Comparison of ENCODE assay signal across 8 mouse cellular contexts in the genomic region with DNA sequence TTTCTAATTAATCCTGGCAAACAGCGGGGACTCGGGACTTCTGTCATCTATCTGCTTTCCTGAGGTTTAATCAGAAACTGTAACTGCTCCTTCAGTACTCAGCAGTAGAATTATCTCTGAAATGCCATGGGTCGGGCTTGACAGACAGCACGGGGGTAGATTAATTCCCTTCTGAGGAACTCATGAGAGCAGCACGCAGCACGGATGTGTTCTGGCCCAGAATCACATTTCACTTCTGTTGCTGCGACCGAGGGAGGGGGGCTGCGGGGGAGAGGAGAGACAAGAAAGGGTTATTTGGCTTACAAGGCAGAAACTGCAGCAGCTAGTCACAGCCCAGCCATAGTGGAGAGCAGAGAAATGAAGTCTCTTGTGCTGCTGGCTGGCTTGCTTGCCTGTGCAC. TPM values are rescaled to one million over a fixed set of nuclear protein-coding genes. Genes with fewer than 3 reads are reported as not detected.
DNase-seq lines count a peak whose midpoint lies in the region; ATAC-seq lines count a peak whose summit lies in the region.

No protein-coding gene starts in this region.

- no peaks in the 10 kb centered on the region for H3K36me3 ChIP-seq in kidney, embryonic 14.5 days (ENCODE audit: control insufficient read depth, insufficient read depth, low read length)
- no peaks in the 10 kb centered on the region for H3K36me3 ChIP-seq in forebrain, embryonic 12.5 days (replicated peaks)
- no peaks in the 10 kb centered on the region for H3K36me3 ChIP-seq in midbrain, embryonic 14.5 days (ENCODE audit: control insufficient read depth, insufficient read depth, low read length)

- H3K9me3 ChIP-seq in kidney, embryonic 14.5 days (ENCODE audit: control insufficient read depth, low read length), result no peaks in the 10 kb centered on the region
- H3K9me3 ChIP-seq in forebrain, embryonic 12.5 days, result no peaks in the 10 kb centered on the region
- no peaks in the 10 kb centered on the region for H3K9me3 ChIP-seq in midbrain, embryonic 14.5 days (ENCODE audit: control insufficient read depth, low read length)

- no peaks in the 10 kb centered on the region for H3K27me3 ChIP-seq in kidney, embryonic 14.5 days (ENCODE audit: control insufficient read depth, insufficient read depth, low read length)
- H3K27me3 ChIP-seq in forebrain, embryonic 12.5 days, result no peaks in the 10 kb centered on the region
- no peaks in the 10 kb centered on the region for H3K27me3 ChIP-seq in midbrain, embryonic 14.5 days (ENCODE audit: control insufficient read depth, insufficient read depth, low read length)

- H3K4me3 ChIP-seq in kidney, embryonic 14.5 days (ENCODE audit: low read length), result no peak overlapping the region
- H3K4me3 ChIP-seq in forebrain, embryonic 12.5 days (replicated peaks), result no peak overlapping the region
- no peak overlapping the region for H3K4me3 ChIP-seq in midbrain, embryonic 14.5 days (replicated peaks; ENCODE audit: low read depth, low read length)

- 0 out of 2 replicates have a peak, but pooled peaks cover 8% of the 10 kb centered on the region for H3K4me1 ChIP-seq in kidney, embryonic 14.5 days (ENCODE audit: control insufficient read depth, insufficient read depth, low read length)
- peaks cover 5% of the 10 kb centered on the region; the same call in 1 of the 2 replicates for H3K4me1 ChIP-seq in forebrain, embryonic 12.5 days
- peaks cover 9% of the 10 kb centered on the region; the same call in 1 of the 2 replicates for H3K4me1 ChIP-seq in midbrain, embryonic 14.5 days (ENCODE audit: control insufficient read depth, insufficient read depth, low read length)

- no peak overlapping the region for H3K27ac ChIP-seq in kidney, embryonic 14.5 days (ENCODE audit: low read depth, low read length)
- H3K27ac ChIP-seq in forebrain, embryonic 12.5 days, result peak overlapping the region; percentile 33; the same call in 1 of the 2 replicates
- peak overlapping the region; percentile 71 for H3K27ac ChIP-seq in midbrain, embryonic 14.5 days (replicated peaks; ENCODE audit: low read depth, low read length)

- H3K9ac ChIP-seq in kidney, embryonic 14.5 days (ENCODE audit: low read depth, low read length), result no peak overlapping the region
- no peak overlapping the region for H3K9ac ChIP-seq in forebrain, embryonic 12.5 days
- H3K9ac ChIP-seq in midbrain, embryonic 14.5 days (replicated peaks; ENCODE audit: low read length), result no peak overlapping the region; the same call in 1 of the 2 replicates

- no peak for DNase-seq in kidney, postnatal 25 days
- DNase-seq in MEL-GATA-1-ER (ENCODE audit: extremely low read depth, low read depth), result peak; percentile 35
- peak; percentile 45 to 55 for DNase-seq in layer of hippocampus, postnatal 10 days (ENCODE audit: low spot score in 2 of 2)
- peak; percentile 77 for DNase-seq in midbrain, embryonic 14.5 days
- DNase-seq in cerebellum, postnatal 25 days, result no peak
- DNase-seq in cerebellum, adult 11 months, result no peak

- H3K4me2 ChIP-seq in kidney, embryonic 14.5 days (replicated peaks; ENCODE audit: low read depth, low read length), result no peak overlapping the region
- no peak overlapping the region for H3K4me2 ChIP-seq in forebrain, embryonic 12.5 days
- 0 out of 2 replicates have a peak overlapping the region, but pooled peaks have one; percentile 12 for H3K4me2 ChIP-seq in midbrain, embryonic 14.5 days (ENCODE audit: low read length)

- peak; percentile 46; the same call in 1 of the 2 replicates for ATAC-seq in kidney, embryonic 14.5 days (ENCODE audit: low FRiP score, low TSS enrichment)
- no peak for ATAC-seq in forebrain, embryonic 12.5 days (ENCODE audit: low FRiP score)
- no peak; the same call in 1 of the 2 replicates for ATAC-seq in midbrain, embryonic 14.5 days (ENCODE audit: low FRiP score, low TSS enrichment)

- 20% methylated on average over 9 of the region's 9 CpGs for WGBS in kidney, embryonic 14.5 days
- 54% methylated on average over 9 of the region's 9 CpGs for WGBS in forebrain, embryonic 12.5 days
- WGBS in midbrain, embryonic 14.5 days, result 34% methylated on average over 9 of the region's 9 CpGs

RNA-seq across cellular contexts. Expression of gene Enthd1, which starts 47.0 kb away (rescaled TPM):
- polyA plus RNA-seq in kidney, embryonic 14.5 days (2014; fragmentation: Nextera tagmentation; extraction: Ambion mirVana), result not detected in 2 replicates
- polyA plus RNA-seq in forebrain, embryonic 12.5 days (2016; fragmentation: Nextera tagmentation; extraction: Ambion mirVana), result not detected in 2 replicates
- total RNA-seq in layer of hippocampus, postnatal 10 days (2021), result not detected
- polyA plus RNA-seq in midbrain, embryonic 14.5 days (2014; fragmentation: Nextera tagmentation; extraction: Ambion mirVana), result not detected in 2 replicates

RNA-seq across cellular contexts. Expression of gene Grap2, which starts 54.4 kb away (rescaled TPM):
- 0.84 and 1.3 TPM in 2 replicates for polyA plus RNA-seq in kidney, embryonic 14.5 days (2014; fragmentation: Nextera tagmentation; extraction: Ambion mirVana)
- 1.8 and 2.8 TPM in 2 replicates for polyA plus RNA-seq in forebrain, embryonic 12.5 days (2016; fragmentation: Nextera tagmentation; extraction: Ambion mirVana)
- under 1 TPM; 0.59 to 0.78 TPM for total RNA-seq in layer of hippocampus, postnatal 10 days (2021)
- 0.66 and 0.90 TPM in 2 replicates for polyA plus RNA-seq in midbrain, embryonic 14.5 days (2014; fragmentation: Nextera tagmentation; extraction: Ambion mirVana)

Comparison
In these comparisons a context has a peak if more than half of its experiments do, and no peak if none do; other contexts are left out.
1. DNase-seq: peak in MEL-GATA-1-ER (single experiment), layer of hippocampus, postnatal 10 days (2 of 2) and midbrain, embryonic 14.5 days (single experiment); none in kidney, postnatal 25 days (0 of 2), cerebellum, postnatal 25 days (0 of 2) and cerebellum, adult 11 months (single experiment).